Mouse (Mus musculus): ENCODE measurements around the gene Kdm4b. TPM values are rescaled to one million over a fixed set of nuclear protein-coding genes. Genes with fewer than 3 reads are reported as not detected.

The Kdm4b gene
- polyA plus RNA-seq, 1 experiment from 2014 or later, result 28.9 TPM

GRCm38 (mm10) chr17:56329267-56329666, 3.4 kb downstream of the Kdm4b start:
- Histone ChIP-seq H3K4me2 (replicated peaks; ENCODE audit: low read depth, low read length) (no peak overlapping the region), H3K27ac (ENCODE audit: low read length) (no peak overlapping the region), H3K36me3 (ENCODE audit: control insufficient read depth, insufficient read depth, low read length) (no peaks in the 10 kb centered on the region), H3K9ac (replicated peaks; ENCODE audit: low read depth, low read length) (no peak overlapping the region), H3K4me1 (ENCODE audit: control insufficient read depth, insufficient read depth, low read length) (peaks cover 38% of the 10 kb centered on the region), H3K27me3 (ENCODE audit: control insufficient read depth, insufficient read depth, low read length) (no peaks in the 10 kb centered on the region), H3K9me3 (ENCODE audit: control insufficient read depth, low read depth, low read length) (no peaks in the 10 kb centered on the region), H3K4me3 (ENCODE audit: low read depth, low read length) (no peak overlapping the region)
- no peak for ATAC-seq (ENCODE audit: insufficient number of reproducible peaks, insufficient read depth, low FRiP score, low read depth)

GRCm38 (mm10) chr17:56330345-56330744, 4.5 kb downstream of the Kdm4b start:
- H3K27ac ChIP-seq (ENCODE audit: low read length), result no peak overlapping the region
- H3K9ac ChIP-seq (replicated peaks; ENCODE audit: low read depth, low read length), result no peak overlapping the region
- WGBS, result 64% methylated on average over 3 of the region's 3 CpGs
- H3K9me3 ChIP-seq (ENCODE audit: control insufficient read depth, low read depth, low read length), result no peaks in the 10 kb centered on the region
- H3K27me3 ChIP-seq (ENCODE audit: control insufficient read depth, insufficient read depth, low read length), result no peaks in the 10 kb centered on the region
- no peak overlapping the region for H3K4me2 ChIP-seq (replicated peaks; ENCODE audit: low read depth, low read length)
- ATAC-seq (ENCODE audit: insufficient number of reproducible peaks, insufficient read depth, low FRiP score, low read depth), result no peak
- no peak overlapping the region for H3K4me3 ChIP-seq (ENCODE audit: low read depth, low read length)
- H3K4me1 ChIP-seq (ENCODE audit: control insufficient read depth, insufficient read depth, low read length), result peaks cover 33% of the 10 kb centered on the region
- 0 out of 2 replicates have a peak, but pooled peaks cover 3% of the 10 kb centered on the region for H3K36me3 ChIP-seq (ENCODE audit: control insufficient read depth, insufficient read depth, low read length)

GRCm38 (mm10) chr17:56331256-56331655, 5.4 kb downstream of the Kdm4b start:
- Histone ChIP-seq H3K4me2 (replicated peaks; ENCODE audit: low read depth, low read length) (no peak overlapping the region), H3K9me3 (ENCODE audit: control insufficient read depth, low read depth, low read length) (no peaks in the 10 kb centered on the region), H3K27me3 (ENCODE audit: control insufficient read depth, insufficient read depth, low read length) (no peaks in the 10 kb centered on the region), H3K4me3 (ENCODE audit: low read depth, low read length) (no peak overlapping the region), H3K9ac (replicated peaks; ENCODE audit: low read depth, low read length) (no peak overlapping the region), H3K27ac (ENCODE audit: low read length) (no peak overlapping the region), H3K36me3 (ENCODE audit: control insufficient read depth, insufficient read depth, low read length) (0 out of 2 replicates have a peak, but pooled peaks cover 3% of the 10 kb centered on the region), H3K4me1 (ENCODE audit: control insufficient read depth, insufficient read depth, low read length) (peaks cover 33% of the 10 kb centered on the region)
- ATAC-seq (ENCODE audit: insufficient number of reproducible peaks, insufficient read depth, low FRiP score, low read depth), result no peak

GRCm38 (mm10) chr17:56332987-56333386, 7.1 kb downstream of the Kdm4b start:
- Histone ChIP-seq H3K27ac (ENCODE audit: low read length) (no peak overlapping the region), H3K27me3 (ENCODE audit: control insufficient read depth, insufficient read depth, low read length) (no peaks in the 10 kb centered on the region), H3K4me2 (replicated peaks; ENCODE audit: low read depth, low read length) (no peak overlapping the region), H3K36me3 (ENCODE audit: control insufficient read depth, insufficient read depth, low read length) (0 out of 2 replicates have a peak, but pooled peaks cover 3% of the 10 kb centered on the region), H3K9ac (replicated peaks; ENCODE audit: low read depth, low read length) (no peak overlapping the region), H3K4me3 (ENCODE audit: low read depth, low read length) (no peak overlapping the region), H3K4me1 (ENCODE audit: control insufficient read depth, insufficient read depth, low read length) (peaks cover 25% of the 10 kb centered on the region), H3K9me3 (ENCODE audit: control insufficient read depth, low read depth, low read length) (no peaks in the 10 kb centered on the region)
- ATAC-seq (ENCODE audit: insufficient number of reproducible peaks, insufficient read depth, low FRiP score, low read depth), result no peak
- WGBS, result 48% methylated on average over 8 of the region's 8 CpGs

GRCm38 (mm10) chr17:56337190-56337589, 11.3 kb downstream of the Kdm4b start:
- Histone ChIP-seq H3K36me3 (ENCODE audit: control insufficient read depth, insufficient read depth, low read length) (0 out of 2 replicates have a peak, but pooled peaks cover 3% of the 10 kb centered on the region), H3K4me1 (ENCODE audit: control insufficient read depth, insufficient read depth, low read length) (0 out of 2 replicates have a peak, but pooled peaks cover 3% of the 10 kb centered on the region), H3K4me3 (ENCODE audit: low read depth, low read length) (no peak overlapping the region), H3K27me3 (ENCODE audit: control insufficient read depth, insufficient read depth, low read length) (no peaks in the 10 kb centered on the region), H3K27ac (ENCODE audit: low read length) (no peak overlapping the region), H3K9ac (replicated peaks; ENCODE audit: low read depth, low read length) (no peak overlapping the region), H3K4me2 (replicated peaks; ENCODE audit: low read depth, low read length) (no peak overlapping the region), H3K9me3 (ENCODE audit: control insufficient read depth, low read depth, low read length) (no peaks in the 10 kb centered on the region)
- ATAC-seq (ENCODE audit: insufficient number of reproducible peaks, insufficient read depth, low FRiP score, low read depth), result no peak
- 58% methylated on average over 4 of the region's 4 CpGs for WGBS

- Histone ChIP-seq H3K4me1 (ENCODE audit: control insufficient read depth, insufficient read depth, low read length) (0 out of 2 replicates have a peak, but pooled peaks cover 3% of the 10 kb centered on the region), H3K4me3 (ENCODE audit: low read depth, low read length) (no peak overlapping the region), H3K9me3 (ENCODE audit: control insufficient read depth, low read depth, low read length) (no peaks in the 10 kb centered on the region), H3K36me3 (ENCODE audit: control insufficient read depth, insufficient read depth, low read length) (0 out of 2 replicates have a peak, but pooled peaks cover 3% of the 10 kb centered on the region), H3K4me2 (replicated peaks; ENCODE audit: low read depth, low read length) (no peak overlapping the region), H3K9ac (replicated peaks; ENCODE audit: low read depth, low read length) (no peak overlapping the region), H3K27ac (ENCODE audit: low read length) (no peak overlapping the region), H3K27me3 (ENCODE audit: control insufficient read depth, insufficient read depth, low read length) (no peaks in the 10 kb centered on the region)
- WGBS, result 85% methylated on average over 6 of the region's 6 CpGs
- ATAC-seq (ENCODE audit: insufficient number of reproducible peaks, insufficient read depth, low FRiP score, low read depth), result no peak
Measured at GRCm38 (mm10) chr17:56337791-56338190, 11.9 kb downstream of the Kdm4b start.

GRCm38 (mm10) chr17:56338909-56339308, 13.0 kb downstream of the Kdm4b start:
- Histone ChIP-seq H3K4me2 (replicated peaks; ENCODE audit: low read depth, low read length) (no peak overlapping the region), H3K9ac (replicated peaks; ENCODE audit: low read depth, low read length) (no peak overlapping the region), H3K9me3 (ENCODE audit: control insufficient read depth, low read depth, low read length) (no peaks in the 10 kb centered on the region), H3K27me3 (ENCODE audit: control insufficient read depth, insufficient read depth, low read length) (no peaks in the 10 kb centered on the region), H3K36me3 (ENCODE audit: control insufficient read depth, insufficient read depth, low read length) (0 out of 2 replicates have a peak, but pooled peaks cover 3% of the 10 kb centered on the region), H3K4me1 (ENCODE audit: control insufficient read depth, insufficient read depth, low read length) (0 out of 2 replicates have a peak, but pooled peaks cover 3% of the 10 kb centered on the region), H3K4me3 (ENCODE audit: low read depth, low read length) (no peak overlapping the region), H3K27ac (ENCODE audit: low read length) (no peak overlapping the region)
- ATAC-seq (ENCODE audit: insufficient number of reproducible peaks, insufficient read depth, low FRiP score, low read depth), result no peak
- WGBS, result 50% methylated on average over 4 of the region's 4 CpGs

GRCm38 (mm10) chr17:56340717-56341116, 14.9 kb downstream of the Kdm4b start:
- 0 out of 2 replicates have a peak, but pooled peaks cover 3% of the 10 kb centered on the region for H3K4me1 ChIP-seq (ENCODE audit: control insufficient read depth, insufficient read depth, low read length)
- H3K9ac ChIP-seq (replicated peaks; ENCODE audit: low read depth, low read length), result no peak overlapping the region
- no peak overlapping the region for H3K27ac ChIP-seq (ENCODE audit: low read length)
- H3K4me2 ChIP-seq (replicated peaks; ENCODE audit: low read depth, low read length), result no peak overlapping the region
- no peaks in the 10 kb centered on the region for H3K27me3 ChIP-seq (ENCODE audit: control insufficient read depth, insufficient read depth, low read length)
- no peak overlapping the region for H3K4me3 ChIP-seq (ENCODE audit: low read depth, low read length)
- no peaks in the 10 kb centered on the region for H3K36me3 ChIP-seq (ENCODE audit: control insufficient read depth, insufficient read depth, low read length)
- ATAC-seq (ENCODE audit: insufficient number of reproducible peaks, insufficient read depth, low FRiP score, low read depth), result no peak
- H3K9me3 ChIP-seq (ENCODE audit: control insufficient read depth, low read depth, low read length), result no peaks in the 10 kb centered on the region

GRCm38 (mm10) chr17:56343466-56343865, 17.6 kb downstream of the Kdm4b start:
- H3K4me1 ChIP-seq (ENCODE audit: control insufficient read depth, insufficient read depth, low read length), result no peaks in the 10 kb centered on the region
- no peaks in the 10 kb centered on the region for H3K9me3 ChIP-seq (ENCODE audit: control insufficient read depth, low read depth, low read length)
- ATAC-seq (ENCODE audit: insufficient number of reproducible peaks, insufficient read depth, low FRiP score, low read depth), result no peak
- H3K27me3 ChIP-seq (ENCODE audit: control insufficient read depth, insufficient read depth, low read length), result no peaks in the 10 kb centered on the region
- WGBS, result 76% methylated on average over 3 of the region's 3 CpGs
- H3K27ac ChIP-seq (ENCODE audit: low read length), result no peak overlapping the region
- H3K36me3 ChIP-seq (ENCODE audit: control insufficient read depth, insufficient read depth, low read length), result no peaks in the 10 kb centered on the region
- no peak overlapping the region for H3K4me3 ChIP-seq (ENCODE audit: low read depth, low read length)
- no peak overlapping the region for H3K9ac ChIP-seq (replicated peaks; ENCODE audit: low read depth, low read length)
- no peak overlapping the region for H3K4me2 ChIP-seq (replicated peaks; ENCODE audit: low read depth, low read length)

All from stomach, embryonic 14.5 days (tissue).